Mouse (Mus musculus): ENCODE results near the gene Bdh1.

GRCm38 (mm10) chr16:31495356-31495755, 73.3 kb downstream of the Bdh1 start:
- TF ChIP-seq POLR2A (IDR thresholded peaks at IDR 0.05; ENCODE audit: low read depth, low read length) (no peak), CTCF (conservative IDR thresholded peaks at IDR 0.05; ENCODE audit: insufficient read depth, insufficient read length, low read depth, low read length) (no peak)

All from kidney, adult 2 months (tissue).